Mouse (Mus musculus) forebrain, embryonic 16.5 days (tissue): Measurements from ENCODE around the gene Abcc4. TPM values are rescaled to one million over a fixed set of nuclear protein-coding genes. Genes with fewer than 3 reads are reported as not detected.

Experiments
- ATAC-seq: fragments of 200-750 bp; cut with Nextera tagmentation; 2 replicates; pipeline ENCODE4 v1.8.0; 2017; ENCODE audit warnings: mild to moderate bottlenecking, moderate library complexity
- H3K27ac ChIP-seq: fragments of 300-500 bp; sonication (generic); 2 replicates; pipeline ENCODE4 v1.5.1; 2014; ENCODE audit warnings: low read length, control low read depth
- H3K27me3 ChIP-seq: fragments of 300-500 bp; sonication (generic); replicated peaks from 2 replicates; pipeline ENCODE4 v1.6.1; 2014; ENCODE audit warnings: low read length; ENCODE audit not compliant: control insufficient read depth, insufficient read depth
- H3K36me3 ChIP-seq: fragments of 300-500 bp; sonication (generic); 2 replicates; pipeline ENCODE4 v1.6.1; 2014; ENCODE audit not compliant: control insufficient read depth, insufficient read depth
- H3K4me1 ChIP-seq: fragments of 300-500 bp; sonication (generic); replicated peaks from 2 replicates; pipeline ENCODE4 v1.6.1; 2014; ENCODE audit warnings: low read length; ENCODE audit not compliant: control insufficient read depth, insufficient read depth
- H3K4me2 ChIP-seq: fragments of 300-500 bp; sonication (generic); 2 replicates; pipeline ENCODE4 v1.6.1; 2014; ENCODE audit warnings: mild to moderate bottlenecking, low read length, control low read depth
- H3K4me3 ChIP-seq: fragments of 300-500 bp; sonication (generic); replicated peaks from 2 replicates; pipeline ENCODE4 v1.5.1; 2014; ENCODE audit warnings: mild to moderate bottlenecking, low read length, control low read depth
- H3K9ac ChIP-seq: fragments of 300-500 bp; sonication (generic); replicated peaks from 2 replicates; pipeline ENCODE4 v1.6.1; 2014; ENCODE audit warnings: low read depth, low read length, control low read depth
- H3K9me3 ChIP-seq: fragments of 300-500 bp; sonication (generic); 2 replicates; pipeline ENCODE4 v1.6.1; 2016; ENCODE audit warnings: low read length; ENCODE audit not compliant: control insufficient read depth
- WGBS: fragments of 180-500 bp; shearing (Covaris S2); extraction: QIAGEN DNeasy Blood & Tissue Kit; methylation state at CpG from one replicate; pipeline ENCODE4 v1.1.7; 2014; 5-methylcytosine and 5-hydroxymethylcytosine counted together
- polyA plus RNA-seq: library from polyadenylated mRNA; unstranded; fragments of >200 nt; fragmentation: Nextera tagmentation; extraction: Ambion mirVana; gene quantifications from 2 replicates; pipeline ENCODE4 v1.2.1, GENCODE M21; 2015

Gene Abcc4
- polyA plus RNA-seq, 1 experiment from 2014 or later: 1.4 TPM

DNA sequence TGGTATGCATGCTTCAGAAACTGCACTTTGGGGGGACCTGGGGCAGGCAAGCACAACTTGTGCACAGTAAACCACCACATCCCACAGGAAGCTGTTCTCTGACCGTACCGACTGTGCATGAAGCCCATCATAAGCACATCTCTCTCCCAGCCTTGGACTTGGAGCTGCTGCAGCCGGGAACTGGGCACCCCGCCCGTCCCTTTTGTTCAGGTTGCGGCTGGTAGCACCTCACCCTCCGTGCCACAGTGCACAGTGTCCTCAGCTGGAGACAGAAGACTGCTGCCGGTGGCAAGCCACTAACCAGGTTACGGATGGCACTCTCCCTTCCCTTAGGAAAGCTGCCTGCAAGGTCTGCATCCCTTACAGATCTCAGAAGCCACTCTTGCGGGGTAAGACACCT lies 15.7 kb downstream of the Abcc4 start:
- peak; percentile 23; the same call in 1 of the 2 replicates for ATAC-seq
- no peaks in the 10 kb centered on the region for H3K27me3 ChIP-seq
- 59% methylated on average over 10 of the region's 10 CpGs for WGBS
- peaks cover 2% of the 10 kb centered on the region; the same call in 1 of the 2 replicates for H3K4me1 ChIP-seq
- no peaks in the 10 kb centered on the region for H3K36me3 ChIP-seq
- no peak overlapping the region for H3K4me2 ChIP-seq
- H3K27ac ChIP-seq: no peak overlapping the region
- H3K9me3 ChIP-seq: no peaks in the 10 kb centered on the region
- no peak overlapping the region for H3K9ac ChIP-seq
- H3K4me3 ChIP-seq: no peak overlapping the region

DNA sequence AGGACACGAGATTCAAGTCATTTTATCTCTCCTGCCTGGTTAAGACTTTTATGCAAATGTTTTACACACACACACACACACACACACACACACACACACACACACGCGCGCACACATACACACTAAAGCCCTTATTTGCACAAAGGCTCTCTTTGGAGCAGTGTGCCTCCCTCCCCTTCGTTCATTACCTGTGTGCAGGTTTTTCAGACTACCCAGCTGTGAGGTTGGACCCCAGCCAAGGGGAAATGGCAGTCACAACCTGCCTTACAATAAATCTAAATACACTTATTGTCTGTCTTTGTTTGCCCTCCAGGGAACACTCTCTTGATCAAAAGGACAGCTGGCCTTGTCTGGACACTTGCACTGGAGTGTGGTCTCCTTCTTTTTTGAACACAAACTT lies 17.4 kb downstream of the Abcc4 start:
- ATAC-seq: no peak
- Histone ChIP-seq H3K9me3 (no peaks in the 10 kb centered on the region), H3K4me2 (no peak overlapping the region), H3K9ac (no peak overlapping the region), H3K27me3 (no peaks in the 10 kb centered on the region), H3K27ac (no peak overlapping the region), H3K4me1 (peaks cover 2% of the 10 kb centered on the region; the same call in 1 of the 2 replicates), H3K4me3 (no peak overlapping the region), H3K36me3 (no peaks in the 10 kb centered on the region)
- 35% methylated on average over 5 of the region's 5 CpGs for WGBS

DNA sequence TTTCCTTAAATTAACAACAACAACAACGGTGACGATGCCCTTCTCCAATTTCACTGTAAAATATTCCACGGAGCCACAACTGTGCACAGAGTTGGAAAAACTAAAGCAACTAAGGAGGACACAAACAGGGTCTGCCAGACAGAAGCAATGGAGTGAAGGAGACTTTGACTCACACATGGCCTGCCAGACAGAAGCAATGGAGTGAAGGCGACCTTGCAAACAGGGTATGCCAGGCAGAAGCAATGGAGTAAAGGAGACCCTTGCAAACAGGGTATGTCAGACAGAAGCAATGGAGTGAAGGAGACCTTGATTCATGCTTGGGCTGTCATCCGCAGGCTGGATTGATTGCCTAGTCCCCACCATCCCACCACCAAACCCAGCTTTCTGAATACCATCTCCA lies 19.2 kb downstream of the Abcc4 start:
- Histone ChIP-seq H3K4me3 (no peak overlapping the region), H3K9ac (no peak overlapping the region), H3K4me2 (no peak overlapping the region), H3K27me3 (no peaks in the 10 kb centered on the region), H3K27ac (no peak overlapping the region), H3K9me3 (no peaks in the 10 kb centered on the region), H3K36me3 (no peaks in the 10 kb centered on the region), H3K4me1 (peaks cover 2% of the 10 kb centered on the region; the same call in 1 of the 2 replicates)
- ATAC-seq: no peak
- WGBS: 78% methylated on average over 5 of the region's 5 CpGs

DNA sequence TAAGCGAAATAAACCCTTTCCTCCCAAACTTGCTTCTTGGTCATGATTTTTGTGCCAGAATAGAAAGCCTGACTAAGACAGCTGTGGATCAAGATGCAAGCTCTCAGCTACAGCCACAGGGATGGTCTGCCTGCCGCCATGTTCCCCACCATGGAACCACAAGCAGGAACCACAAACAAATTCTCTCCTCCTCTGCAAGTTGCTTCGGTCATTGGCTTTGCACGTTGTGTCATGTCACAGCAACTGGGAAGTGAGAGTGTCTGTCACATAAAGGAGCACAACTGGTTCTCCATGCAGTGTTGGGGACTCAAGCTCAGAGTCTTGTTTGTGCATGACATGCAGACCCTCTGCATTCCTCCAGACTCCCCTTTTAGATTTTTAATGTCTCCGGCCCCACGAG lies 20.4 kb downstream of the Abcc4 start:
- H3K27ac ChIP-seq: no peak overlapping the region
- no peaks in the 10 kb centered on the region for H3K27me3 ChIP-seq
- H3K9ac ChIP-seq: no peak overlapping the region
- H3K4me2 ChIP-seq: no peak overlapping the region
- no peak for ATAC-seq
- 93% methylated on average over 6 of the region's 6 CpGs for WGBS
- H3K9me3 ChIP-seq: no peaks in the 10 kb centered on the region
- no peak overlapping the region for H3K4me3 ChIP-seq
- no peaks in the 10 kb centered on the region for H3K36me3 ChIP-seq
- H3K4me1 ChIP-seq: peaks cover 2% of the 10 kb centered on the region; the same call in 1 of the 2 replicates

DNA sequence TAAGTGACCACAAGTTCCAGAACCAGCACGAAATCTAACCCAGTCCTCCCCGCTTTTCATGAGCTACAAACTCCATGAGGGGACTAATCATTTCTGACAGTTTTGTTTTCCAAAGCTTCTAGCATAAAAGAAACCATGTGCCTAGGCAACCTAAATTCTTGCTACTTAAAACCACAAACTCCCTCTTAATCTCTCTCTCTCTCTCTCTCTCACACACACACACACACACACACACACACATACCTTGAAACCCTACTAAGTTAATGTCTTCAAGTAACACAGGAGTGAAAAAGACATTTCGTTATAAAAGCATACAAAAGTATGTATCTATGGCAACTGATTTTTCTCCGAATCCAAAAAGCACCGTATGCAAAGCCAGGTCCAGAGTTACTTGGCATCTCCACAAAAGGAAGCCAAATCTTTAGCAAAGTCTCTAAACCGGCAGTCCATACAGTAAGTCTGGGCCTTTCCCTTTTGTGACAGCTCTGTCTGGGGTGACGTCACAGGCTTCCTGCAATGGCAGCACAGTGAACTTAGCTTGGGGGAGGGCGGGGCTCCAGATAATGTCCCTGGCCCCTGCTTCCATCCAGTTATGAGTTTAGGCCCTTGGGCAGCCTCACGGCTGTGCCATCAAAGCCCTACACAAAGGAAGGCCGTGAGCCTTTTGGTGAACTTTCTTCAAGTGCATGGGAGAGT lies 23.5 kb downstream of the Abcc4 start:
- no peak for ATAC-seq
- WGBS: 52% methylated on average over 10 of the region's 10 CpGs

DNA sequence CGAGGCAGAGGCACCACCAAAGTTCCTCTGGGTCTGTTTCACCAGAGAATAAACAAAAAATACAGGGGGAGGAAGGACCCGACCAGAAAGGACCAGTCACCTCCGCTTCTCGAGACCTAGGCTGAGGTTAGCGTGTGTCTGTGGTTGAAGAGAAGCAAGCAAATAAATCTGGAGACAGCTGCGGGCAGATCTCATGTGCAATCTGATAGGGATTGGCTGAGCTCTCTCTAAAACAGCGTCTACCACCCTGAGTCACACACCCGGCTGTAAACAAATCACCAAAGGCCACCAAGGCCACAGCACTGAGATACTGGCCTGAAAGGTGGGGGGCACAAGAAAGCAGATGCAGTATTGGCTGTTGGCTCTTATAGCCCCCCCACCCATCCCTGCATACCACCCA lies 24.9 kb downstream of the Abcc4 start:
- no peak overlapping the region for H3K4me3 ChIP-seq
- ATAC-seq: no peak
- no peaks in the 10 kb centered on the region for H3K27me3 ChIP-seq
- H3K27ac ChIP-seq: no peak overlapping the region
- no peak overlapping the region for H3K9ac ChIP-seq
- no peak overlapping the region for H3K4me2 ChIP-seq
- 93% methylated on average over 8 of the region's 8 CpGs for WGBS
- H3K36me3 ChIP-seq: no peaks in the 10 kb centered on the region
- no peaks in the 10 kb centered on the region for H3K4me1 ChIP-seq
- no peaks in the 10 kb centered on the region for H3K9me3 ChIP-seq

More for the DNA sequence above, 23.5 kb downstream of the Abcc4 start:
- H3K36me3 ChIP-seq: no peaks in the 10 kb centered on the region
- H3K4me1 ChIP-seq: no peaks in the 10 kb centered on the region
- no peaks in the 10 kb centered on the region for H3K9me3 ChIP-seq
- H3K4me2 ChIP-seq: no peak overlapping the region
- H3K27me3 ChIP-seq: no peaks in the 10 kb centered on the region
- H3K4me3 ChIP-seq: no peak overlapping the region
- no peak overlapping the region for H3K27ac ChIP-seq
- no peak overlapping the region for H3K9ac ChIP-seq

DNA sequence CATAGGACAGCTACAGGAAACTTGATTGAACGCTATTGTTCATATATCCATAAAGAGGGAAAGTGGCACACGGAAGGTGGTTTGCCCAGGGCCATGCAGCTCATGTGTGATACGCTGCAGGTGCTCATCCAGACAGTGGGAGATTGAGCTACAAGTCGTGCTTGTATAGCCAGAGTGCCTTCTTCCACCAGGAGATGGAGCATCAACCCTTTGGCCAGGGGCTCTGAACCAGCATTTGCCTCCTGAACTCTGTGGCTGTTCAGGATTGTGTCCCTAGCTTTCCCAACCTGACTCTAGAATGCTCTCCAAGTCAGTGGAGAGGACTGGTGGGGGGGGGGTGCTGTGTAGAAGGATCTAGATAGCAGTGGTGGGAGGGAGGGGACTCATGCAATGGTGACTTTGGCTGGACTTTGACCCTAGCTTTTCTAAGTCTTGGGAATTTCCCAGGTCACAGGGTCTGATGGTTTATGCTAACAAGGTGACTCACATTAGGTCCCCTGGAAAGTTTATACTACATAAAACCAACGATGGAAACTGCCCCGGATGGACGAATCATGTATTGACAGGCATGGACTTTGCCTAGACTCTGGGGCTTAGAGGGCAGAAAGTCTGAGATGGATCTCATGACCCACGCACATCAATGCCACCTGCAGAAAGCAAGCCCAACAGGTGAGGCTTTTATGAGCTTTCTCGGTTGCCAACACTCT lies 27.6 kb downstream of the Abcc4 start:
- WGBS: 88% methylated on average over 9 of the region's 9 CpGs
- H3K4me3 ChIP-seq: no peak overlapping the region
- H3K4me2 ChIP-seq: no peak overlapping the region
- H3K27ac ChIP-seq: no peak overlapping the region
- H3K9ac ChIP-seq: no peak overlapping the region
- no peaks in the 10 kb centered on the region for H3K36me3 ChIP-seq
- H3K27me3 ChIP-seq: no peaks in the 10 kb centered on the region
- no peak for ATAC-seq
- H3K9me3 ChIP-seq: no peaks in the 10 kb centered on the region
- H3K4me1 ChIP-seq: no peaks in the 10 kb centered on the region

DNA sequence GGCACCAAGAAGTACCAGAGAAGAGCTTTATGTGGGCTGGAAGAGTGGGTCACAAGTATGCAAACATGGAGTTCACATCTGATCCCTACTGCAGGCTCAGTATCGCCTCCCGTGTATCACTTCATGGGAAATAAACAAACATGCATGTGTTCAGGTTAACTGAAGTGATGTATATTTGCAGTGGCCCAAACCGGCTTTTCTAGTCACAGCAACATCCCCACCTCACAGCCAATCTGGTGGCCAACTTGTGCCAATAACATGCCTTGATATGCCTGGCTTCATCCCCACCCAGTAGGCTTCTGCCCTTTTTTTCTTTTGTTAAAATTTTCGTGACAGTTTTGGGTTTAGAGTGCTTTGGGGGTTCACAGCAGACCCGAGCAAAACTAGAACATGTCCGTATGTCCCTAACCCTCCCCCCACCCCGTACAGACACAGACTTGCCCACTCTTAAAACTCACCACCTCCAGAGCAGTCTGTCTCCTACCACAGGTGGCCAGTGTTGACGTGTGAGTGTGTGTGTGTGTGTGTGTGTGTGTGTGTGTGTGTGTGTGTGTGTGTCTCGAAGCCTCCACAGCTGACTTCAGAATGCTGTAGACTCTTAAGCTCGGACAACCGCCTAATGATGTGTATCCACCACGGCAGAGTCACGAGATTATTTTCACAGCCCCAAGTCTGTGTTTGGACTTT lies 29.6 kb downstream of the Abcc4 start:
- no peak for ATAC-seq
- H3K4me1 ChIP-seq: no peaks in the 10 kb centered on the region
- no peak overlapping the region for H3K9ac ChIP-seq
- no peaks in the 10 kb centered on the region for H3K36me3 ChIP-seq
- no peak overlapping the region for H3K4me3 ChIP-seq
- no peak overlapping the region for H3K4me2 ChIP-seq
- H3K9me3 ChIP-seq: no peaks in the 10 kb centered on the region
- H3K27ac ChIP-seq: no peak overlapping the region
- no peaks in the 10 kb centered on the region for H3K27me3 ChIP-seq
- 83% methylated on average over 13 of the region's 13 CpGs for WGBS

DNA sequence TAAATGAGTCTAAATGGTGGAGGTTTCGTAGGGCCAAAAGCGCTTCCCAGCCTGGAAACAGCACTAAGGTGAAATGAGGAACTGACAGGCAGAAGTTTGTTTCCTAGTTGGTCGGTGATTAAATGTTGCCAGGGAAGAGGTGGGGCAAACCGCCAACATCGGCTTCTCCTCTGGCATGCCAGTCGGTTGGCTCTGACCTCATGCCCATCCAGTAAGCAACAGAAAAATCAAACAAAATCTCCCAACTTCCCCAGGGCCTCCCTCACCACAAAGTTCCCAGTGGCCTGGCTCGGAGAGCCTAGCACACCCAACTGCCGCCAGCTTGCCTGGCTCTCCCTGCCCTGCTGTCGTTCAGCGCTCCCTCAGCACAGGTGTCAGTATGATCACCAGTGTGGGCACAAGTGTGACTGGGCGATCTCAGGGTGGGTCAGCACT lies 31.3 kb downstream of the Abcc4 start:
- H3K27ac ChIP-seq: no peak overlapping the region
- no peak overlapping the region for H3K9ac ChIP-seq
- no peak for ATAC-seq
- no peaks in the 10 kb centered on the region for H3K4me1 ChIP-seq
- H3K4me3 ChIP-seq: no peak overlapping the region
- no peaks in the 10 kb centered on the region for H3K27me3 ChIP-seq
- 74% methylated on average over 11 of the region's 11 CpGs for WGBS
- H3K36me3 ChIP-seq: no peaks in the 10 kb centered on the region
- H3K9me3 ChIP-seq: no peaks in the 10 kb centered on the region
- no peak overlapping the region for H3K4me2 ChIP-seq
